Mouse (Mus musculus) heart, embryonic 13.5 days (tissue): Measurements from ENCODE around the gene Atraid. TPM values are rescaled to one million over a fixed set of nuclear protein-coding genes. Genes with fewer than 3 reads are reported as not detected.
A peak's percentile ranks its signal among the peaks of the same experiment; 100 is the strongest.

Experiments used
- ATAC-seq: fragments of 200-750 bp; cut with Nextera tagmentation; 2 replicates; pipeline ENCODE4 v1.8.0; 2017; ENCODE audit warnings: moderate TSS enrichment; ENCODE audit not compliant: insufficient number of reproducible peaks, low FRiP score, low TSS enrichment; ENCODE audit errors: extremely low read depth
- H3K27ac ChIP-seq: fragments of 300-500 bp; sonication (generic); replicated peaks from 2 replicates; pipeline ENCODE4 v1.5.1; 2015; ENCODE audit warnings: moderate library complexity, mild to moderate bottlenecking, inconsistent platforms
- H3K27me3 ChIP-seq: fragments of 300-500 bp; sonication (generic); replicated peaks from 2 replicates; pipeline ENCODE4 v1.6.1; 2015; ENCODE audit warnings: mild to moderate bottlenecking, inconsistent platforms
- H3K36me3 ChIP-seq: fragments of 300-500 bp; sonication (generic); 2 replicates; pipeline ENCODE4 v1.6.1; 2015; ENCODE audit warnings: mild to moderate bottlenecking, inconsistent platforms
- H3K4me1 ChIP-seq: fragments of 300-500 bp; sonication (generic); 2 replicates; pipeline ENCODE4 v1.6.1; 2015; ENCODE audit warnings: inconsistent platforms
- H3K4me2 ChIP-seq: fragments of 300-500 bp; sonication (generic); 2 replicates; pipeline ENCODE4 v1.6.1; 2015; ENCODE audit warnings: inconsistent platforms, mild to moderate bottlenecking, moderate library complexity
- H3K4me3 ChIP-seq: fragments of 300-500 bp; sonication (generic); 2 replicates; pipeline ENCODE4 v1.5.1; 2015; ENCODE audit warnings: moderate library complexity, mild to moderate bottlenecking, inconsistent platforms
- H3K9ac ChIP-seq: fragments of 300-500 bp; sonication (generic); 2 replicates; pipeline ENCODE4 v1.6.1; 2015; ENCODE audit warnings: inconsistent platforms, mild to moderate bottlenecking, moderate library complexity
- H3K9me3 ChIP-seq: fragments of 300-500 bp; sonication (generic); 2 replicates; pipeline ENCODE4 v1.6.1; 2016; ENCODE audit warnings: inconsistent platforms
- WGBS: fragments of 180-500 bp; shearing (Covaris S2); methylation state at CpG from one replicate; pipeline ENCODE4 v1.1.7; 2015; ENCODE audit warnings: mixed read lengths; 5-methylcytosine and 5-hydroxymethylcytosine counted together
- polyA plus RNA-seq: library from polyadenylated mRNA; unstranded; fragments of >200 nt; fragmentation: Nextera tagmentation; extraction: Ambion mirVana; gene quantifications from 2 replicates; pipeline ENCODE4 v1.2.1, GENCODE M21; 2015

The Atraid gene
- polyA plus RNA-seq, 1 experiment from 2014 or later: 119 TPM

- 31% methylated on average over 11 of the region's 11 CpGs for WGBS
- peaks cover 88% of the 10 kb centered on the region for H3K27me3 ChIP-seq
- H3K9ac ChIP-seq: 0 out of 2 replicates have a peak overlapping the region, but pooled peaks have one; percentile 55
- H3K4me2 ChIP-seq: peak overlapping the region; percentile 74
- peaks cover 40% of the 10 kb centered on the region for H3K4me1 ChIP-seq
- peak overlapping the region; percentile 49 for H3K4me3 ChIP-seq
- no peaks in the 10 kb centered on the region for H3K9me3 ChIP-seq
- H3K27ac ChIP-seq: no peak overlapping the region
- no peak for ATAC-seq
- H3K36me3 ChIP-seq: no peaks in the 10 kb centered on the region
Measured at GRCm38 (mm10) chr5:31095711-31096480, 47.8 kb downstream of the Atraid start.

Other genes starting within 250 kb of the Atraid start
- 16.1 and 16.4 TPM in 2 replicates for gene Mapre3, start 233.7 kb upstream of the Atraid start, polyA plus RNA-seq
- gene Tmem214, start 180.3 kb upstream of the Atraid start, polyA plus RNA-seq: 66.8 and 68.0 TPM in 2 replicates
- 9.9 and 11.5 TPM in 2 replicates for gene Agbl5, start 159.6 kb upstream of the Atraid start, polyA plus RNA-seq
- 421 and 441 TPM in 2 replicates for gene Ost4, start 140.5 kb upstream of the Atraid start, polyA plus RNA-seq
- 166 and 168 TPM in 2 replicates for gene Emilin1, start 134.9 kb upstream of the Atraid start, polyA plus RNA-seq
- 10.2 and 11.7 TPM in 2 replicates for gene Khk, start 126.9 kb upstream of the Atraid start, polyA plus RNA-seq
- gene Cgref1, start 102.7 kb upstream of the Atraid start, polyA plus RNA-seq: 3.9 and 4.7 TPM in 2 replicates
- 79.6 and 90.0 TPM in 2 replicates for gene Preb, start 88.0 kb upstream of the Atraid start, polyA plus RNA-seq
- 0.06 and 0.16 TPM in 2 replicates for gene Tcf23, start 79.7 kb upstream of the Atraid start, polyA plus RNA-seq
- 6.9 and 7.2 TPM in 2 replicates for gene Slc5a6, start 612 bp downstream of the Atraid start, polyA plus RNA-seq
- 17.8 and 20.9 TPM in 2 replicates for gene Cad, start 6.5 kb downstream of the Atraid start, polyA plus RNA-seq
- gene Dnajc5g, start 58.0 kb downstream of the Atraid start, polyA plus RNA-seq: not detected in 2 replicates
- gene Slc30a3, start 59.9 kb downstream of the Atraid start, polyA plus RNA-seq: 0.21 and 0.69 TPM in 2 replicates
- gene Trim54, start 68.4 kb downstream of the Atraid start, polyA plus RNA-seq: 10.7 and 13.9 TPM in 2 replicates
- 0.45 TPM in 1 of 2 replicates, not detected in the other for gene Ucn, start 90.5 kb downstream of the Atraid start, polyA plus RNA-seq
- 68.0 and 89.4 TPM in 2 replicates for gene Mpv17, start 105.9 kb downstream of the Atraid start, polyA plus RNA-seq
- gene Gm29609, start 131.6 kb downstream of the Atraid start, polyA plus RNA-seq: 0.46 and 2.6 TPM in 2 replicates
- gene Gtf3c2, start 131.8 kb downstream of the Atraid start, polyA plus RNA-seq: 45.3 and 47.8 TPM in 2 replicates
- gene Snx17, start 144.9 kb downstream of the Atraid start, polyA plus RNA-seq: 112 and 116 TPM in 2 replicates
- 52.3 and 55.9 TPM in 2 replicates for gene Eif2b4, start 145.1 kb downstream of the Atraid start, polyA plus RNA-seq
- gene Zfp513, start 154.0 kb downstream of the Atraid start, polyA plus RNA-seq: 7.3 and 7.5 TPM in 2 replicates
- gene Ppm1g, start 172.4 kb downstream of the Atraid start, polyA plus RNA-seq: 101 and 107 TPM in 2 replicates
- 124 and 132 TPM in 2 replicates for gene Nrbp1, start 192.6 kb downstream of the Atraid start, polyA plus RNA-seq
- 0.68 TPM in 1 of 2 replicates, not detected in the other for gene Gm9970, start 192.9 kb downstream of the Atraid start, polyA plus RNA-seq
- 6.0 and 7.4 TPM in 2 replicates for gene Krtcap3, start 203.4 kb downstream of the Atraid start, polyA plus RNA-seq
- 21.8 and 22.6 TPM in 2 replicates for gene Ift172, start 242.8 kb downstream of the Atraid start, polyA plus RNA-seq
- gene Fndc4, start 247.8 kb downstream of the Atraid start, polyA plus RNA-seq: 22.4 and 22.6 TPM in 2 replicates
- 0.36 and 0.56 TPM in 2 replicates for gene Gckr, start 249.1 kb downstream of the Atraid start, polyA plus RNA-seq